Comparison of ENCODE assay signal across 12 mouse cellular contexts in the genomic region with DNA sequence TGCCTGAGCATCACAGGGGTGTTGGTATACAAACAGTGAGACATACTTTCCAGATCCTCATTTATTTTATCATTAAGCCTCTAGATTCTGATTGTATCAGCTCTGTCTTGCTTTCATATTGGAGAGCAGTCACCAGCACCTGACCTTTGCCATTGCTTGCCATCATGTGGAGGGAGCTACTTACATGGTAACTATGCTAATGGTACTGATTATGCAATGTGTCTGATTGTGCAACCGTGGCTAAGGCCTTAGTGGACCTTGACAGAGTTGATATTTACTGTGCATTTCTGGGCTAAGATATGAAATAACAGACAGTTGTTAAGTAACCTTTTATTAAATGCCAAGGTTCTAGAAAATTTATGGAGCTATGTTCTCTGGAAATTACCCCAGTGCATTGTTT.
DNase-seq lines count a peak whose midpoint lies in the region.
"Had no signal": no experiment of that assay in that cellular context is flagged by ENCODE, and none has a peak within 500 bp of the region (broad histone marks: within the 10 kb centered on the region; RNA-seq: fewer than 3 reads in every experiment).

No protein-coding gene starts in this region.

- peak overlapping the region; percentile 10; the same call in 1 of the 2 replicates for H3K27ac ChIP-seq in macrophage

- 14% methylated on average over 1 of the region's 1 CpGs for WGBS in macrophage (ENCODE audit: missing documents)

- H3K36me3 ChIP-seq in macrophage (ENCODE audit: inconsistent target) = no peaks in the 10 kb centered on the region

- peak; percentile 85 for DNase-seq in heart, adult 11 months
- no peak for DNase-seq in heart, postnatal 36 days
- DNase-seq in adrenal gland, adult 2 months = peak; percentile 85
- DNase-seq in liver = peak; percentile 13
- no peak for DNase-seq in embryo, embryonic 9.5 days (ENCODE audit: extremely low spot score)
- DNase-seq in cerebellum, adult 11 months = no peak
- DNase-seq in spleen, postnatal 14 days (ENCODE audit: low spot score in 2 of 2) = no peak
- DNase-seq: B cell, adult 2 months; cerebellum, postnatal 36 days; lung, embryonic 14.5 days; thymus, adult 2 months had no signal

- H3K79me2 ChIP-seq in macrophage (ENCODE audit: inconsistent target) = no peaks in the 10 kb centered on the region

- intact Hi-C loops in heart, postnatal 36 days (cut with DNase I) = no loop called here

- no peak overlapping the region for H3K4me3 ChIP-seq in macrophage (ENCODE audit: inconsistent target)

Comparison
In these comparisons a context has a peak if more than half of its experiments do, and no peak if none do; other contexts are left out.
1. DNase-seq: peak in heart, adult 11 months (single experiment), adrenal gland, adult 2 months (single experiment) and liver (single experiment); none in heart, postnatal 36 days (0 of 2), embryo, embryonic 9.5 days (single experiment), cerebellum, adult 11 months (single experiment) and spleen, postnatal 14 days (0 of 2).